Mouse (Mus musculus) heart, postnatal 0 days (tissue): ENCODE results near the gene Man2b2.

Source experiments
- CTCF ChIP-seq: IDR thresholded peaks from 2 replicates; pipeline ENCODE4 v1.5.1; 2016; ENCODE audit warnings: antibody characterized with exemption, control low read depth, low read depth
- EP300 ChIP-seq: IDR thresholded peaks from 2 replicates; pipeline ENCODE4 v1.6.1; 2016; ENCODE audit warnings: antibody characterized with exemption, low read depth

DNA sequence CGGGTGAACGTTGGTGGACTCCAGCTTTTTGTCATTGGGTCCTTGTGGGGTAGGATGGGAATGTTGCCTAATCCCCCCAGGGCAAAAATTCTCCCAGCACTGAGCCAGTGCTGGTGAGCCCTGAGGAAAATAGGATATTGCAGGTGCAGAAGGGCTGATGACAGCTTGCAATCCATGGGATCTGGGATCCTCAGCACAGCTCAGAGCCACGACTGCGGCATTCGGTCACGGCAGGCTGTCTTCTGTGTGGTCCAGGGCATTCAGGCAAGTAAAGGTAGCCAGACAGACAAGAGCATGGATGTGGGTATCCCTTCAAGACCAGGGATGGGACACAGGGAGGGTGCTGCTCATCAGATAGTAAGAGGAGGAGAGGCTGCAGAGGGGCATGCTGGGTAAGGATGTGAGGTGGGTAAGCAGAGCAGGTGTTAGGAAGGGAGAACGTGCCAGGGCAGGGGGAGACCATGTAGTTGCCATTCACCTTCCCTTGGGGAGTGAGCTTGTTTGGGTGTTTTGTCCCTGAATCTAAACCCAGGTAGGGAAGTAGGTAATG, 36.3 kb upstream of the Man2b2 start:
- TF ChIP-seq CTCF = no peak
- TF ChIP-seq EP300 = no peak
